In genomic region chr2:65553473-65553872, GRCm38 (mm10) we compare ENCODE assay signal across 21 mouse cellular contexts.
"Had no signal": no experiment of that assay in that cellular context is flagged by ENCODE, and none has a peak within 500 bp of the region (broad histone marks: within the 10 kb centered on the region; RNA-seq: fewer than 3 reads in every experiment).

No protein-coding gene starts in this region.

- H3K27ac ChIP-seq: kidney, embryonic 15.5 days; liver, embryonic 13.5 days; stomach, embryonic 15.5 days had no signal

- H3K9ac ChIP-seq: kidney, embryonic 15.5 days; liver, embryonic 13.5 days; lung, embryonic 14.5 days; midbrain, embryonic 12.5 days; midbrain, embryonic 15.5 days; neural tube, embryonic 13.5 days; stomach, embryonic 15.5 days had no signal

- H3K4me3 ChIP-seq: kidney, embryonic 15.5 days; left cerebral cortex, adult 2 months; liver, embryonic 13.5 days; midbrain, embryonic 12.5 days; midbrain, embryonic 15.5 days; myocyte; neural tube, embryonic 13.5 days; stomach, embryonic 15.5 days had no signal

- H3K4me1 ChIP-seq: liver, embryonic 13.5 days; stomach, embryonic 15.5 days had no signal

- H3K27me3 ChIP-seq: kidney, embryonic 15.5 days; liver, embryonic 13.5 days; midbrain, embryonic 12.5 days; midbrain, embryonic 15.5 days; neural tube, embryonic 13.5 days; stomach, embryonic 15.5 days had no signal

- H3K4me2 ChIP-seq: kidney, embryonic 15.5 days; liver, embryonic 13.5 days; lung, embryonic 14.5 days; midbrain, embryonic 12.5 days; stomach, embryonic 15.5 days had no signal

- DNase-seq: kidney, adult 11 months; kidney, adult 8-10 months; kidney, postnatal 10 days; kidney, postnatal 36 days; layer of hippocampus, postnatal 36 days; liver, embryonic 13.5 days; lung, embryonic 14.5 days; lung, postnatal 10 days; lung, postnatal 4 days; retina, postnatal 1 day; right cerebral cortex, postnatal 25 days; spleen, adult 18-20 months; thymus, adult 18-20 months; thymus, postnatal 36 days had no signal

- H3K36me3 ChIP-seq: kidney, embryonic 15.5 days; liver, embryonic 13.5 days; midbrain, embryonic 12.5 days; midbrain, embryonic 15.5 days; neural tube, embryonic 13.5 days; stomach, embryonic 15.5 days had no signal

- H3K9me3 ChIP-seq: kidney, embryonic 15.5 days; liver, embryonic 13.5 days; midbrain, embryonic 12.5 days; midbrain, embryonic 15.5 days; neural tube, embryonic 13.5 days; stomach, embryonic 15.5 days had no signal
